Mouse (Mus musculus) bone marrow macrophage, adult 2 months (primary cell): ENCODE measurements around the gene Cep41.

Experiments used
- CTCF ChIP-seq: IDR thresholded peaks from 2 replicates; pipeline ENCODE4 v1.5.1; 2012; ENCODE audit warnings: low read depth, mild to moderate bottlenecking, low read length, moderate library complexity
- POLR2A ChIP-seq: IDR thresholded peaks from 2 replicates; pipeline ENCODE4 v1.6.1; 2012; ENCODE audit warnings: mild to moderate bottlenecking, low read depth, low read length, borderline replicate concordance

DNA sequence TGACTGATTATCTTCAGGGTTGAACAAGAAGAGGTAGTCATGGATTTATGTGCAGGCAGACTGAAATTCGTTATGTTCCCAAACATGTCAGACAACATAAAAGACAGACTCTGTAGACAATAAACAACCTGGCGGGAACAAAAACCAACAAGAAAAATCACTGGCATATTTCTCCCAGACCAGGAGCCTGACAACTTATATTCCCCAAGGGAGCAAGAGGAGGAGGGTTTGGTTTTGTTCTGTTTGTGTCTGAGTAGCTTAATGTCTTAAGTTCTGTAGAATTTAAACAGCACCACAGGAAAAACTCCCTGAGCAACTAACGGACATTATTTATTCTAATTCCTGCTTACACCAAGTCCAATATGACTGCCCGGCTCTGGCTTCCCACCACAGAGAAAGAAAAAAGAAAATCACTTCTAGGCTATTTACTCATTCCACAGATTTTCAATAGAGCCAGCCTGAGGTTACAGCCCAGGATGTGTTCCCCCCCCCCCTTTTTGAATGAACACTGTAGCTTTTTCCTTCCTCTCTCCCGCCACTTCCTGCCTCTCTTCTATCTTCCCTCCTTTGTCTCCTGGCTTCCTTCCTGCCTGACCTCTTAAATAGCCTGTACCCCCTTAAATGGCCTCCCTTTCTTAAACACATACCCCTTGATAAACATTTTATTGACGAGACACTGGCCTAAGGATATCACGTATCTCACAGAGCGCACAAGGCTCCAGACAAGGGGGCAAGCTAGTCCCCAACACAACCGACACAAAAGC, 40.9 kb downstream of the Cep41 start:
- TF ChIP-seq CTCF (no peak), POLR2A (no peak)
